Mouse (Mus musculus): Measurements from ENCODE around the gene Plxna1.

Gene Plxna1

DNA sequence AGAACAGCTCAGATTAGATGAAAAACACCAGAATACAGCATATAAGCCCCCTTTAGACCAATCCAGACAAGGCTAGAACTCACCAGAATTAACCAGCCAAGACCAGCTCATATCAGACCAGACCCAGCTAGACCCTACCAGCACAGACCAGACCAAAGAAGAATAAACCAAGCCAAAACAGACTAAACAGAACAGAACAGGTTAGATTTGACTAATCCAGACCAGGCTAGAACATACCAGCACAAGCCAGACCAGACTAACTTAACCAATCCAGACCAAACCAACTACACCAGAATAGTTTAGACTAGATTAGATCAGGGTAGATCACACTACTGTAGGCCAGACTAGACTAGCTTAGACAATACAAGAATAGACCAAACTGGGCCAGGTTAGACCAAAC, 77.3 kb downstream of the Plxna1 start:
- no peak for DNase-seq (ENCODE audit: low spot score)

DNA sequence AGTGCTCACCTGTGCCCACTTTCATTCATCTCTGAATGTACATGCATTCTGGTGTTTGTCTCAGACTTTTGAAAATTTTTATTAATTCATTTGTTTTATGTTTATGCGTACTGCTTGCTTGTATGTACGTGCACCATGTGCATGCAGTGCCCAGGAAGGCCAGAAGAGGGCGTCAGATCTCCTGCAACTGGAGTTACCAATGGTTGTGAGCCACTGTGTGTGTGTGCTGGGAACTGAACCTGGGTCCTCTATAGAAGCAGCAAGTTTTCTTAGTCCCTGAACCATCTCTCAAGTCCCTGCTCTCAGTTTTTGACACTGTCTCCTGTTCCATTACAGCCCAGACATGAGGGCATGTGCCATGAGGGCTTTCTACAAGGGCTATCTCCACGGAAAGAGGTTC, 79.3 kb downstream of the Plxna1 start:
- no peak for DNase-seq (ENCODE audit: low spot score)

DNA sequence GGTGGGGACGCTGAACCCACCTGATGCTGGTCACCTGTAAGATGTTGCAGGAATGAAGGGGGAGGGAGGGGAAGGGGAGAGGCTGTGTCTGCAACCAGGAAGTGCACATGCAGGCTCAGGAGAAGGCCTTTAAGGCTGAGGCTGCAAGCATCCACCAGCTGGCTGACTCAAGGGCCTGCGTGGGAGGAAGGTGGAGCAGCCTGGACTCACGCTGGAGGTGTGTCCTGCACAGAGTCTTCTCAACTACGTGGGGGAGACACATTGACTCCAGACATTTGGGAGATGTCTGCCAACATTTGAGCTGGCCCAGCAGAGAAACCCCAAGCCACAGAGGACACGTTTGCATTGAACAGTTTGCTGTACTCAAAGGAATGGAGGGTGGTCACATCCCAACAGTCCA, 79.8 kb downstream of the Plxna1 start:
- no peak for DNase-seq (ENCODE audit: low spot score)

DNA sequence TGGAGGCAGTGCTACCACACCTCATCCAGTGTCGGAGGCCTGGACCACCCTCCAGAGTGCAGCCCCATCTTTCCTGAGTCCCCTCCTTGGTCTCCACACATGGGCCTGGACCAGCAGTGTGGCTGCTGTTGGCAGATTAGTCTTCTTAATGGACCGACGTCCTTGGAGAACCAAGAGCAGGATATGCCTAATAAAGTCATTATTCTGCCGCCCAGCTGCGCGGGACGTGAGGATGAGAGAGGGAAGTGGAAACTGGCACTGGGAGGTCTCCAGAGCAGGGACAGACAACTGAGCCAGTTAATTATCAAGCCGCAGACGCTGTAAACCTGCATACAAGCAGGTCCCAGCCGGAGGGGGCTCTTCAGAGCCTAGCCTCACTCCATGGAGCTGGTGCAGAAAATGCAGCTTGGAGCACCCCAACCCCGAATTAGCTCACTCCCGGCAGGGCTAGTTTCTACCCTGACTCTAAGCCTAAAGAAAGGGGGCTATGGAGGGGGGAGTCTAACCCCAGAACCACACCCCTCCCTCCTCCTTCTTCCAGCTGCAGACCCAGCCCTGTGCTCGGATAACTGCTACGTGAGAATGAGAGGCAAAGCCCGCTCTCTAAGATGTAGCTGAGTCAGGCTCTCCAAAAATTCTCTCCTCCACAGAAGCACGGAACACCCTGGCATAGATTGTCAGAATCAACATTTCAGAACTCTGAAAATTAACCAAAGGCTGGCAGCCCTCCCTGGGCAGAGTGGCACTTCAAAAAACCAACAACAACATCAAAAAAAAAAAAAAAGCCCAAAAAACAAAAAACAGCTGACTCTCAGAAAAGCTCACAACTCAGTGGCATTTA, 80.7 kb downstream of the Plxna1 start:
- DNase-seq (ENCODE audit: low spot score), result no peak

DNA sequence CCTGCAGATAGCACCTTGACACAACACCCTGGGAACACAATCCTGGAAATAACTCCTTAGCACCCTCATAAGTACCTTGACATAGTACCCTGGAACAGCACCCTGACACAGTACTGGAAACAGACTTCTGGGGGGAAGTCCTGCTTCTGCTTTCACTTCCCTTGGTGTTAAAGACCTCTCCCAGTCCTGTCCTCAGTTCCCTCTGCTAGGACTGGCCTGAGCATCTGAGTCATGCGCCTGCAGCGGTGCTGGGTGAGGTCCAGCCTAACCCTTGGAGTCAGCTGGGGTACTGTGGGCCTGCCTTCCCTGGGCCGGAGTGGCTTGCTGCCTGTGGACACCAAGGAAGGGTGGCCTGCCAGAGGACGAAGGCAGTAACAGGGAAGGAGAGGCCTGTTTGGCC, 81.9 kb downstream of the Plxna1 start:
- DNase-seq (ENCODE audit: low spot score), result no peak

DNA sequence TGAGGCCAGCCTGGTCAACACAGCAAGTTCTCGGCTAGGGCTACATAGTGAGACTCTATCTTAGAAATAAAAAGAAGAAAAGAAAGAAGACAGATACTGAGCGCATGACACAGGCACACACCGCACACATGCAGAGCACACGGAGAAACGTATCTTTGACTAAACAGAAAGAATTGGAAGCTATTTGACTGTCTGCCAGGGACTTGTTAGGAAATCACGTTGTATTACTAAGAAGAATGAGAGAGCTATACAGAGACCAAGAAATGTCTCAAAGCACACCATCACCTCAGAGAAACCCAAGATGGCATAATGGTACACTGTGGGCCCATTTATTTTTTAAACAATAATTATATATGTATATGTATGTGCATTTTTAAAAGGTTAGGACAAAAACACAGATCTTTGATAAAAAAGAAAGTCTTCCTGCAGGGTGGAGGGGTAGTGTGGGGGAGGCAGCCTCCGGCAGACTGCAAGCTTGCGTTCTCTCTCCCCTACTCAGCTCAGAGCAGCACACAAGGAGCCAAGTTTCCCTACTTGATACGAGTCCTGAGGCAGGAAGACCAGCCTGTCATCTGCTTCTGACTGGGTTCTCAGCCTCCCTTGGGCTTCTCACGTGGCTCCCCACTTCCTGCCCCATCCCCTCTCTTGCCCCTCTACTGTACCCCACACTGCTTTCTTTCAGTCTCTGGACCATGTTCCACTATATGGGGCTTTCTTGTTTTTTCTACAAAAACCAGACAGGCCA, 90.5 kb downstream of the Plxna1 start:
- no peak for DNase-seq (ENCODE audit: low spot score)

DNA sequence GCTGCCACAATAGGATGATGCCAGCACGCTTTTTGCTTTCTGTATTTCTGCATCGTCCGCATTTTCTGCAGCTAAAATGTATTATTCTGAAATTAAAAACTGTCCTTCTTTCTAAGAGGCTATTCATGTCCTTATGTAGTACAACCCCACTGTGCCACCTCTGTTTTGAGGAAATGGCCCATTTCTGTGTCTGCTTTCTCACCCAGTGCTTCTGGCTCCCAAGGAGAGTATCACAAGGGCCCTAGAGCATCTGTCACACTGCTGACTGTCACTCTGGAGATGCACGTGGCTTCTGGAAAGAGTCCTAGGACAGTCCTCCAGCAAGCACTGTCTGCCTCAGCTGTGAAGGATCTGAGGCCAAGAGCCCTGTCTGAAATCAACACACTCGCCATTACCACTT, 95.2 kb downstream of the Plxna1 start:
- no peak for DNase-seq (ENCODE audit: low spot score)
